Mouse (Mus musculus): ENCODE data around the gene Arhgdia. TPM values are rescaled to one million over a fixed set of nuclear protein-coding genes. Genes with fewer than 3 reads are reported as not detected.

Gene Arhgdia
- total RNA-seq, 1 experiment, result 253 TPM

DNA sequence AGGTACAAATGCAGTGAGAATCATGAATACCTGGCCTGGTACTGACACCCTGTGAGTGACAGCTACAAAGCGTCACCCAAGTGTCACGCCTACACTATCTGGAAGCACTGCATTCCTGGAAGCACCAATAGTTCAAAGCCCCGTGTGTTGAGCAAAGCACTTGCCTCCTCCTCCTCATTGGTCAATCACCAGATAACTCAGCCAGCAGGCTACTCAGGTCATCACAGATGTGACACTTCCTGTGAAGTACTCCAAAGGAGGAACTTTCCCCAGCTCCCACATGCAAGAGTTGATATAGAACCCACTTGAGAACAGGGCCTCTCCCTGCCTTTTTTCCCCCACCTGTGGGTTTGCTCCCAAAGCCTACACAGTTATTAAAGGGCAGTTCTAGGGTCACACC, 10.3 kb downstream of the Arhgdia start:
- no peaks in the 10 kb centered on the region for H3K9me3 ChIP-seq (ENCODE audit: control insufficient read depth, insufficient read depth, low read depth, low read length)
- in situ Hi-C loops (cut with MboI; ENCODE audit: low sequenced_read_pairs in 2 of 2, unreplicated experiment in 2 of 2), result no loop called here
- H3K27ac ChIP-seq (ENCODE audit: insufficient read depth, low read depth, low read length, poor library complexity, severe bottlenecking), result no peak overlapping the region
- peak overlapping the region in 1 of 2 experiments; percentile 85; a peak in 1 of 4 replicates for H3K4me3 ChIP-seq (ENCODE audit: insufficient read depth in 1 of 2, low read depth in 1 of 2, low read length in 2 of 2, poor library complexity in 1 of 2, severe bottlenecking in 1 of 2)
- TF ChIP-seq MAFK (IDR thresholded peaks at IDR 0.05; ENCODE audit: insufficient read depth, low read depth, low read length) (no peak), ZNF384 (IDR thresholded peaks at IDR 0.05; ENCODE audit: low read depth, low read length) (no peak), HCFC1 (IDR thresholded peaks at IDR 0.05; ENCODE audit: borderline replicate concordance, insufficient read depth, low read length) (no peak), ZC3H11A (IDR thresholded peaks at IDR 0.05; ENCODE audit: borderline replicate concordance, low read depth, low read length) (no peak), CHD2 (IDR thresholded peaks at IDR 0.05; ENCODE audit: low read depth, low read length) (no peak)
- H3K9ac ChIP-seq (ENCODE audit: insufficient read depth, low read depth, low read length, poor library complexity, severe bottlenecking), result peak overlapping the region; percentile 87; the same call in 1 of the 2 replicates
- peaks cover 1 to 5% of the 10 kb centered on the region in 2 experiments; a peak in 2 of 4 replicates for H3K4me1 ChIP-seq (ENCODE audit: control insufficient read depth in 2 of 2, insufficient read depth in 2 of 2, low read length in 2 of 2, poor library complexity in 1 of 2)
- no peak for DNase-seq (ENCODE audit: low read depth, low spot score)
- H3K36me3 ChIP-seq (ENCODE audit: control insufficient read depth, insufficient read depth, low read length, poor library complexity, severe bottlenecking), result peaks cover 39% of the 10 kb centered on the region

DNA sequence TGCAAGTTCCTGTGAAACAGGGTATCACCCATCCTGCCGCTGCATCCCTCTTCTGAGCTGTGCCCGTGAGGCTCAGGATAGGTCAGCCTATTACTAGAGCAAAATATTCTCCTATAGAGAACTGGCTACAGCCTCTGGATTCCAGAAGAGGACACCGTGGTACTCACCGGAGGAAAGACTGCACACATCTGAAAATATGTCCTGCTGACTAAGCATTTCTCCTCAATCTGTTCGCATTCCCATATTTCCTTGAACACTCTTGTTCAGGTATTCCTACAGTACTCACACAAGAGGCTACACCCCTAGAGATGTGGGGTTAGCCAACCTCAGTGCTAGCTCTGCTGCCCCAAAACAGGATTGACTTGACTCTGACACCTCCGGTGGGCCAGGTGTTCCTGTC, 13.1 kb downstream of the Arhgdia start:
- H3K9me3 ChIP-seq (ENCODE audit: control insufficient read depth, insufficient read depth, low read depth, low read length), result no peaks in the 10 kb centered on the region
- peaks cover 59% of the 10 kb centered on the region for H3K36me3 ChIP-seq (ENCODE audit: control insufficient read depth, insufficient read depth, low read length, poor library complexity, severe bottlenecking)
- in situ Hi-C loops (cut with MboI; ENCODE audit: low sequenced_read_pairs in 2 of 2, unreplicated experiment in 2 of 2), result no loop called here
- H3K4me3 ChIP-seq (ENCODE audit: insufficient read depth in 1 of 2, low read depth in 1 of 2, low read length in 2 of 2, poor library complexity in 1 of 2, severe bottlenecking in 1 of 2), result no peak overlapping the region
- no peak for DNase-seq (ENCODE audit: low read depth, low spot score)
- TF ChIP-seq MAFK (IDR thresholded peaks at IDR 0.05; ENCODE audit: insufficient read depth, low read depth, low read length), result peak; percentile 82
- no peak for TF ChIP-seq ZNF384 (IDR thresholded peaks at IDR 0.05; ENCODE audit: low read depth, low read length)
- no peak overlapping the region for H3K27ac ChIP-seq (ENCODE audit: insufficient read depth, low read depth, low read length, poor library complexity, severe bottlenecking)
- peaks cover 1 to 5% of the 10 kb centered on the region in 2 experiments; a peak in 2 of 4 replicates for H3K4me1 ChIP-seq (ENCODE audit: control insufficient read depth in 2 of 2, insufficient read depth in 2 of 2, low read length in 2 of 2, poor library complexity in 1 of 2)
- no peak overlapping the region for H3K9ac ChIP-seq (ENCODE audit: insufficient read depth, low read depth, low read length, poor library complexity, severe bottlenecking)

DNA sequence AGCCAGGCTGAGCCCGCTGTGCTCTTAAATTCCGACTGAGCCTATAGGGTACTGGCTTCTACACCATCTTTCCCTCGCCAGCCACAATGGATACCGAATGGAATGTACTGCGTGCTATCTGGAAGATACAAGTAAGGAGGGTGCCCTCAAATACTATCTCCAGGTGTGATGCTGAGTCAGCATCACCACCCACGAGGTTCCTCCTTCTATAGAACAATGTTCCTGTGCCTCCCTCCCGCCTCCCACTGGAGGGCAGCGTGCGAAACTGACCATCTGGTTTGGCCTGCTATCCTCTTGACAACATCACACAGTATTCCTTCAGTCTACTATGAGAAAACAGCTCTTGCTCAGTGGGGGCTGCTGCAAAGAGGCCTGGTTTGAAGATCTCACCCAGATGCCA, 16.3 kb downstream of the Arhgdia start:
- in situ Hi-C loops (cut with MboI; ENCODE audit: low sequenced_read_pairs in 2 of 2, unreplicated experiment in 2 of 2), result no loop called here
- peaks cover 75% of the 10 kb centered on the region for H3K36me3 ChIP-seq (ENCODE audit: control insufficient read depth, insufficient read depth, low read length, poor library complexity, severe bottlenecking)
- peak; percentile 88 for TF ChIP-seq MAFK (IDR thresholded peaks at IDR 0.05; ENCODE audit: insufficient read depth, low read depth, low read length)
- TF ChIP-seq CHD2 (IDR thresholded peaks at IDR 0.05; ENCODE audit: low read depth, low read length), result no peak

GRCm38 (mm10) chr11:120562949-120563348, 18.5 kb downstream of the Arhgdia start:
- H3K4me3 ChIP-seq (ENCODE audit: insufficient read depth in 1 of 2, low read depth in 1 of 2, low read length in 2 of 2, poor library complexity in 1 of 2, severe bottlenecking in 1 of 2), result no peak overlapping the region
- no peak overlapping the region for H3K27ac ChIP-seq (ENCODE audit: insufficient read depth, low read depth, low read length, poor library complexity, severe bottlenecking)
- DNase-seq (ENCODE audit: low read depth, low spot score), result no peak
- no peaks in the 10 kb centered on the region for H3K4me1 ChIP-seq (ENCODE audit: control insufficient read depth in 2 of 2, insufficient read depth in 2 of 2, low read length in 2 of 2, poor library complexity in 1 of 2)
- no peaks in the 10 kb centered on the region for H3K9me3 ChIP-seq (ENCODE audit: control insufficient read depth, insufficient read depth, low read depth, low read length)
- TF ChIP-seq ZNF384 (IDR thresholded peaks at IDR 0.05; ENCODE audit: low read depth, low read length) (no peak), ZC3H11A (IDR thresholded peaks at IDR 0.05; ENCODE audit: borderline replicate concordance, low read depth, low read length) (no peak), CHD2 (IDR thresholded peaks at IDR 0.05; ENCODE audit: low read depth, low read length) (no peak), MAFK (IDR thresholded peaks at IDR 0.05; ENCODE audit: insufficient read depth, low read depth, low read length) (no peak), HCFC1 (IDR thresholded peaks at IDR 0.05; ENCODE audit: borderline replicate concordance, insufficient read depth, low read length) (no peak)
- no peak overlapping the region for H3K9ac ChIP-seq (ENCODE audit: insufficient read depth, low read depth, low read length, poor library complexity, severe bottlenecking)
- peaks cover 68% of the 10 kb centered on the region for H3K36me3 ChIP-seq (ENCODE audit: control insufficient read depth, insufficient read depth, low read length, poor library complexity, severe bottlenecking)
- in situ Hi-C loops (cut with MboI; ENCODE audit: low sequenced_read_pairs in 2 of 2, unreplicated experiment in 2 of 2), result no loop called here

More for the DNA sequence above, 16.3 kb downstream of the Arhgdia start:
- Histone ChIP-seq H3K4me3 (ENCODE audit: insufficient read depth in 1 of 2, low read depth in 1 of 2, low read length in 2 of 2, poor library complexity in 1 of 2, severe bottlenecking in 1 of 2) (no peak overlapping the region), H3K9me3 (ENCODE audit: control insufficient read depth, insufficient read depth, low read depth, low read length) (no peaks in the 10 kb centered on the region), H3K4me1 (ENCODE audit: control insufficient read depth in 2 of 2, insufficient read depth in 2 of 2, low read length in 2 of 2, poor library complexity in 1 of 2) (no peaks in the 10 kb centered on the region), H3K9ac (ENCODE audit: insufficient read depth, low read depth, low read length, poor library complexity, severe bottlenecking) (no peak overlapping the region), H3K27ac (ENCODE audit: insufficient read depth, low read depth, low read length, poor library complexity, severe bottlenecking) (no peak overlapping the region)
- no peak for DNase-seq (ENCODE audit: low read depth, low spot score)

DNA sequence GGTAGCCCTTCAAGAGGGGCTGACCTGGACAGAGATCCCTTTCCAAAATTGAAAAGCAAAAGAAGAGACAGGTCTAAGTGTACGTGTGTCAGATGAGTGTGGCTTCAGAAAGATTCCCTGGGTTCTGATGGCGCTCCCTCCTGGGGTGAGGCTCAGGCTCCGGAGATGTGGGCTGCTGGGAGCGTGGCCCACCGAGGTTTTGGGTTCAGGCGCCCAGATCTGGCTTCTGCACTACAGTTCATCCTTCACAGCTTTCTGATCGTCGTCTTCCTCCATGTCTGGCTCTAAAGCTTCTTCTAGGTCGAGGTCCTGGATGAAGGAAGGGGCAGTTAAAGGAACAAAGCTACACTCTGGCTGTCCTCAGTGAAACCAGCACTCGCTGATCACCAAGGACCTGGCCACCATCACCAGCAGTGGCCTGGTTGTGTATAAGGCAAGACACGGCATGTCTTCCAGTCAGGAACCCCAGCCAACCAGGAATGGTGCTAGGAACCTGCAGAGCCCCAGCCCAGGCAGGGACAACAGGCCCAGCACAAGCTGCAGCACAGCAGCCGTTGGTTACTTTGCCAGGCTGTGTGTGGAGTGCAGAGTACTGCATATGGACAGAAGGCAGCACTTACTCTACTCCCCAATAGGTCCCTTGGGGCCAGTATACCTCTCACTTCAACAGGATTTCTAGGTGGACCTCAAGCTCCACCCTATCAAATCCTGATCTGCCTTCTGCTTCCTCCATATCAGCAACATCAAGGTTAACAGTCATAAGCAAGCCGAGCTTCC, 20.3 kb downstream of the Arhgdia start:
- Histone ChIP-seq H3K9ac (ENCODE audit: insufficient read depth, low read depth, low read length, poor library complexity, severe bottlenecking) (no peak overlapping the region), H3K4me1 (ENCODE audit: control insufficient read depth in 2 of 2, insufficient read depth in 2 of 2, low read length in 2 of 2, poor library complexity in 1 of 2) (no peaks in the 10 kb centered on the region), H3K4me3 (ENCODE audit: insufficient read depth in 1 of 2, low read depth in 1 of 2, low read length in 2 of 2, poor library complexity in 1 of 2, severe bottlenecking in 1 of 2) (no peak overlapping the region), H3K9me3 (ENCODE audit: control insufficient read depth, insufficient read depth, low read depth, low read length) (no peaks in the 10 kb centered on the region), H3K36me3 (ENCODE audit: control insufficient read depth, insufficient read depth, low read length, poor library complexity, severe bottlenecking) (peaks cover 54% of the 10 kb centered on the region), H3K27ac (ENCODE audit: insufficient read depth, low read depth, low read length, poor library complexity, severe bottlenecking) (no peak overlapping the region)
- TF ChIP-seq ZC3H11A (IDR thresholded peaks at IDR 0.05; ENCODE audit: borderline replicate concordance, low read depth, low read length), result no peak
- TF ChIP-seq MAFK (IDR thresholded peaks at IDR 0.05; ENCODE audit: insufficient read depth, low read depth, low read length), result no peak
- no peak for TF ChIP-seq HCFC1 (IDR thresholded peaks at IDR 0.05; ENCODE audit: borderline replicate concordance, insufficient read depth, low read length)
- no peak for TF ChIP-seq ZNF384 (IDR thresholded peaks at IDR 0.05; ENCODE audit: low read depth, low read length)
- TF ChIP-seq CHD2 (IDR thresholded peaks at IDR 0.05; ENCODE audit: low read depth, low read length), result no peak
- no peak for DNase-seq (ENCODE audit: low read depth, low spot score)
- in situ Hi-C loops (cut with MboI; ENCODE audit: low sequenced_read_pairs in 2 of 2, unreplicated experiment in 2 of 2), result no loop called here

Measured in ES-E14 (cell line).